Mouse (Mus musculus): ENCODE data around the gene Ptprd. TPM values are rescaled to one million over a fixed set of nuclear protein-coding genes. Genes with fewer than 3 reads are reported as not detected.
A peak's percentile ranks its signal among the peaks of the same experiment; 100 is the strongest.

The Ptprd gene
- polyA plus RNA-seq, 1 experiment from 2014 or later: 6.3 TPM

GRCm38 (mm10) chr4:76154190-76154589 lies 2057.6 kb downstream of the Ptprd start:
- no peak overlapping the region for H3K9ac ChIP-seq (ENCODE audit: low read depth, low read length)
- 49% methylated on average over 2 of the region's 2 CpGs for WGBS (ENCODE audit: insufficient replicate concordance)
- H3K27me3 ChIP-seq (ENCODE audit: control insufficient read depth, insufficient read depth, low read depth, low read length): no peaks in the 10 kb centered on the region
- no peaks in the 10 kb centered on the region for H3K36me3 ChIP-seq (ENCODE audit: control insufficient read depth, insufficient read depth)
- no peaks in the 10 kb centered on the region for H3K9me3 ChIP-seq (replicated peaks; ENCODE audit: control insufficient read depth, low read length)
- H3K4me2 ChIP-seq (ENCODE audit: low read depth, low read length): no peak overlapping the region
- no peak overlapping the region for H3K27ac ChIP-seq (ENCODE audit: low read length)
- H3K4me1 ChIP-seq (ENCODE audit: control insufficient read depth, low read depth, low read length): no peaks in the 10 kb centered on the region
- ATAC-seq (ENCODE audit: low read depth): no peak
- H3K4me3 ChIP-seq (ENCODE audit: low read depth, low read length): no peak overlapping the region

- H3K9ac ChIP-seq (ENCODE audit: low read depth, low read length): no peak overlapping the region
- no peak for ATAC-seq (ENCODE audit: low read depth)
- H3K4me1 ChIP-seq (ENCODE audit: control insufficient read depth, low read depth, low read length): no peaks in the 10 kb centered on the region
- WGBS (ENCODE audit: insufficient replicate concordance): 70% methylated on average over 4 of the region's 4 CpGs
- H3K27me3 ChIP-seq (ENCODE audit: control insufficient read depth, insufficient read depth, low read depth, low read length): no peaks in the 10 kb centered on the region
- no peak overlapping the region for H3K4me3 ChIP-seq (ENCODE audit: low read depth, low read length)
- no peak overlapping the region for H3K27ac ChIP-seq (ENCODE audit: low read length)
- no peaks in the 10 kb centered on the region for H3K9me3 ChIP-seq (replicated peaks; ENCODE audit: control insufficient read depth, low read length)
- no peaks in the 10 kb centered on the region for H3K36me3 ChIP-seq (ENCODE audit: control insufficient read depth, insufficient read depth)
- H3K4me2 ChIP-seq (ENCODE audit: low read depth, low read length): no peak overlapping the region
These were observed 2066.8 kb downstream of the Ptprd start for GRCm38 (mm10) chr4:76144925-76145324.

- ATAC-seq (ENCODE audit: low read depth): no peak
- Histone ChIP-seq H3K9ac (ENCODE audit: low read depth, low read length) (no peak overlapping the region), H3K27ac (ENCODE audit: low read length) (no peak overlapping the region), H3K4me3 (ENCODE audit: low read depth, low read length) (no peak overlapping the region), H3K9me3 (replicated peaks; ENCODE audit: control insufficient read depth, low read length) (no peaks in the 10 kb centered on the region), H3K36me3 (ENCODE audit: control insufficient read depth, insufficient read depth) (no peaks in the 10 kb centered on the region), H3K4me1 (ENCODE audit: control insufficient read depth, low read depth, low read length) (no peaks in the 10 kb centered on the region), H3K27me3 (ENCODE audit: control insufficient read depth, insufficient read depth, low read depth, low read length) (no peaks in the 10 kb centered on the region), H3K4me2 (ENCODE audit: low read depth, low read length) (no peak overlapping the region)
- 59% methylated on average over 2 of the region's 2 CpGs for WGBS (ENCODE audit: insufficient replicate concordance)
These were observed 2067.4 kb downstream of the Ptprd start for GRCm38 (mm10) chr4:76144333-76144732.

GRCm38 (mm10) chr4:76137901-76138300 lies 2073.9 kb downstream of the Ptprd start:
- no peaks in the 10 kb centered on the region for H3K36me3 ChIP-seq (ENCODE audit: control insufficient read depth, insufficient read depth)
- 63% methylated on average over 3 of the region's 3 CpGs for WGBS (ENCODE audit: insufficient replicate concordance)
- H3K4me3 ChIP-seq (ENCODE audit: low read depth, low read length): no peak overlapping the region

GRCm38 (mm10) chr4:76136625-76137024 lies 2075.1 kb downstream of the Ptprd start:
- H3K9ac ChIP-seq (ENCODE audit: low read depth, low read length): no peak overlapping the region

More at GRCm38 (mm10) chr4:76137901-76138300, 2073.9 kb downstream of the Ptprd start:
- no peak for ATAC-seq (ENCODE audit: low read depth)
- Histone ChIP-seq H3K9ac (ENCODE audit: low read depth, low read length) (no peak overlapping the region), H3K27me3 (ENCODE audit: control insufficient read depth, insufficient read depth, low read depth, low read length) (no peaks in the 10 kb centered on the region), H3K4me1 (ENCODE audit: control insufficient read depth, low read depth, low read length) (no peaks in the 10 kb centered on the region), H3K4me2 (ENCODE audit: low read depth, low read length) (no peak overlapping the region), H3K27ac (ENCODE audit: low read length) (no peak overlapping the region), H3K9me3 (replicated peaks; ENCODE audit: control insufficient read depth, low read length) (no peaks in the 10 kb centered on the region)

GRCm38 (mm10) chr4:76091845-76092244 lies 2119.9 kb downstream of the Ptprd start:
- Histone ChIP-seq H3K4me1 (ENCODE audit: control insufficient read depth, low read depth, low read length) (no peaks in the 10 kb centered on the region), H3K9ac (ENCODE audit: low read depth, low read length) (no peak overlapping the region), H3K36me3 (ENCODE audit: control insufficient read depth, insufficient read depth) (no peaks in the 10 kb centered on the region), H3K27me3 (ENCODE audit: control insufficient read depth, insufficient read depth, low read depth, low read length) (no peaks in the 10 kb centered on the region), H3K27ac (ENCODE audit: low read length) (no peak overlapping the region), H3K4me3 (ENCODE audit: low read depth, low read length) (no peak overlapping the region), H3K9me3 (replicated peaks; ENCODE audit: control insufficient read depth, low read length) (no peaks in the 10 kb centered on the region), H3K4me2 (ENCODE audit: low read depth, low read length) (no peak overlapping the region)
- no peak for ATAC-seq (ENCODE audit: low read depth)
- 68% methylated on average over 4 of the region's 4 CpGs for WGBS (ENCODE audit: insufficient replicate concordance)

More at GRCm38 (mm10) chr4:76136625-76137024, 2075.1 kb downstream of the Ptprd start:
- no peaks in the 10 kb centered on the region for H3K4me1 ChIP-seq (ENCODE audit: control insufficient read depth, low read depth, low read length)
- no peaks in the 10 kb centered on the region for H3K36me3 ChIP-seq (ENCODE audit: control insufficient read depth, insufficient read depth)
- H3K9me3 ChIP-seq (replicated peaks; ENCODE audit: control insufficient read depth, low read length): no peaks in the 10 kb centered on the region
- WGBS (ENCODE audit: insufficient replicate concordance): 74% methylated on average over 14 of the region's 14 CpGs
- no peaks in the 10 kb centered on the region for H3K27me3 ChIP-seq (ENCODE audit: control insufficient read depth, insufficient read depth, low read depth, low read length)
- H3K4me2 ChIP-seq (ENCODE audit: low read depth, low read length): no peak overlapping the region
- no peak overlapping the region for H3K4me3 ChIP-seq (ENCODE audit: low read depth, low read length)
- no peak overlapping the region for H3K27ac ChIP-seq (ENCODE audit: low read length)
- no peak for ATAC-seq (ENCODE audit: low read depth)

- Histone ChIP-seq H3K4me2 (ENCODE audit: low read depth, low read length) (no peak overlapping the region), H3K4me1 (ENCODE audit: control insufficient read depth, low read depth, low read length) (no peaks in the 10 kb centered on the region), H3K27me3 (ENCODE audit: control insufficient read depth, insufficient read depth, low read depth, low read length) (no peaks in the 10 kb centered on the region), H3K9me3 (replicated peaks; ENCODE audit: control insufficient read depth, low read length) (no peaks in the 10 kb centered on the region), H3K4me3 (ENCODE audit: low read depth, low read length) (no peak overlapping the region), H3K36me3 (ENCODE audit: control insufficient read depth, insufficient read depth) (no peaks in the 10 kb centered on the region), H3K9ac (ENCODE audit: low read depth, low read length) (no peak overlapping the region), H3K27ac (ENCODE audit: low read length) (no peak overlapping the region)
- no peak for ATAC-seq (ENCODE audit: low read depth)
These were observed 2121.9 kb downstream of the Ptprd start for GRCm38 (mm10) chr4:76089866-76090265.

GRCm38 (mm10) chr4:76076051-76076450 lies 2135.7 kb downstream of the Ptprd start:
- Histone ChIP-seq H3K9me3 (replicated peaks; ENCODE audit: control insufficient read depth, low read length) (no peaks in the 10 kb centered on the region), H3K4me2 (ENCODE audit: low read depth, low read length) (no peak overlapping the region), H3K36me3 (ENCODE audit: control insufficient read depth, insufficient read depth) (no peaks in the 10 kb centered on the region), H3K4me1 (ENCODE audit: control insufficient read depth, low read depth, low read length) (no peaks in the 10 kb centered on the region), H3K27ac (ENCODE audit: low read length) (no peak overlapping the region), H3K27me3 (ENCODE audit: control insufficient read depth, insufficient read depth, low read depth, low read length) (no peaks in the 10 kb centered on the region), H3K9ac (ENCODE audit: low read depth, low read length) (no peak overlapping the region), H3K4me3 (ENCODE audit: low read depth, low read length) (no peak overlapping the region)
- WGBS (ENCODE audit: insufficient replicate concordance): 51% methylated on average over 1 of the region's 1 CpGs
- 0 out of 2 replicates have a peak, but pooled peaks have one; percentile 24 for ATAC-seq (ENCODE audit: low read depth)

GRCm38 (mm10) chr4:76073286-76073685 lies 2138.5 kb downstream of the Ptprd start:
- 46% methylated on average over 3 of the region's 3 CpGs for WGBS (ENCODE audit: insufficient replicate concordance)
- no peaks in the 10 kb centered on the region for H3K27me3 ChIP-seq (ENCODE audit: control insufficient read depth, insufficient read depth, low read depth, low read length)
- no peaks in the 10 kb centered on the region for H3K4me1 ChIP-seq (ENCODE audit: control insufficient read depth, low read depth, low read length)
- H3K9me3 ChIP-seq (replicated peaks; ENCODE audit: control insufficient read depth, low read length): no peaks in the 10 kb centered on the region
- H3K36me3 ChIP-seq (ENCODE audit: control insufficient read depth, insufficient read depth): no peaks in the 10 kb centered on the region
- H3K4me3 ChIP-seq (ENCODE audit: low read depth, low read length): no peak overlapping the region
- 0 out of 2 replicates have a peak, but pooled peaks have one; percentile 48 for ATAC-seq (ENCODE audit: low read depth)
- no peak overlapping the region for H3K4me2 ChIP-seq (ENCODE audit: low read depth, low read length)
- no peak overlapping the region for H3K9ac ChIP-seq (ENCODE audit: low read depth, low read length)
- H3K27ac ChIP-seq (ENCODE audit: low read length): no peak overlapping the region

All from liver, embryonic 16.5 days (tissue).